Mouse (Mus musculus) spleen, postnatal 10 days (tissue): ENCODE results near the gene Gm20388.

Source experiments
- DNase-seq, 2 experiments: peaks; one replicate each; pipeline ENCODE4 v3.0.0; 2021 to 2022; ENCODE audit warnings: low spot score in 2 of 2

The Gm20388 gene

DNA sequence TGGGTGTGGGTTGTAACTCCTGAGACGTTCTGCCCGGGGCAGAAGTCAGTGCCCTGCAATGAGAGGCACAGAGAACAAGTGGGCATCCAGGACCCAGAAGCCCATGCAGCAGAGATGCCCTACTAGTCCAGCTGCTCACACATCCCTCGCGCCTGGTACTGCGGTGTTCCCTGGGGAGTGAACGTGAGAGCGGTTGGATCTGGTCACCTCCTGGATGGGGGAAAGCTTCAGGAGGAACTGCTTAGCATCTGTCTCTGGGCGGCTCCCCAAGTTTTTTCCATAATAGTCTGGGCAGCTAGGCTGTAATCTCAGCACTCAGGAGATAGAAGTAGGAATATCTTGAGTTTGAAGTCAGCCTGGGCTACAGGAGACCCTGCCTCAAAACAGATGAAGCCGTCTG is 2674.3 kb downstream of the Gm20388 start:
- DNase-seq = no peak

GRCm38 (mm10) chr8:122585411-122585891 is 2674.8 kb downstream of the Gm20388 start:
- DNase-seq = no peak

GRCm38 (mm10) chr8:122586171-122586570 is 2675.5 kb downstream of the Gm20388 start:
- DNase-seq = no peak

DNA sequence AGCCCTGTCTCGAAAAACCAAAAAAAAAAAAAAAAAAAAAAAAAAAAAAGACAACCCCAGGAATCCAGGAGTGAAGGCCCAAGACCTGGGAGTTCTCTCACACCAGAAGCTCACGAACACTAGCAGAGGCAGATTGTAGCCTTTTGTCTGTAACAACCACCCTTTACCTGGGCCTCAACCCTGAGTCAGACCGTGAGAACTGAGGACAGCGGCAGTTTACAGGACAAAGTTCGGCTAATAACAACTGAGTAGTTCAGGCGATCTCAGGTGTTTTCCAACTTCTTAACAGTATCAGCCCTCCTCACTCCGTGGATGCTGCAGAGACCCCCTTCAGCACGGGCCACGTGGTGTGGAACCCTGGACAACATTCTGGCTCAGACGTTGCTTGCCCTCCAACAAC is 2676.1 kb downstream of the Gm20388 start:
- no peak for DNase-seq

- DNase-seq = no peak
Measured at GRCm38 (mm10) chr8:122593240-122593639, 2682.6 kb downstream of the Gm20388 start.

GRCm38 (mm10) chr8:122593783-122594507 is 2683.3 kb downstream of the Gm20388 start:
- no peak for DNase-seq

DNA sequence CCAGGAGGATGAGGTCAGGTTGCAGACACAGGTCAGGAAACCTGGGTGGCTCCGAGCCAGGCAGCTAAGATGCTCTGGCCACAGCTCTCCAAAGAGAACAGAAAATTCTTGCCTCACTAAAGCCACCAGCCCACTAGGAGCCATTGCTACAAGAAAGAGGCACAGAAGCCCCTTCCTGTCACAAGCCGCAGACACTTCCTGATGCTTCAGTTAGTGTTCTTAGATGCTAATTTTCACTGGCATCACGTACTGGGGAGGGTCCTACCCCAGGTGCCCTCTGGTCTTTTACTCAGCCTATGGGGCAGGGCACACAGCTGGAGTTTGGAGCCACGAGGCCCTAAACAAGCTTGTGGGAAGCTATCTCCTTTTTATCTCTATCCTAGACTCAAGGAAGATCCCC is 2685.4 kb downstream of the Gm20388 start:
- no peak for DNase-seq

DNA sequence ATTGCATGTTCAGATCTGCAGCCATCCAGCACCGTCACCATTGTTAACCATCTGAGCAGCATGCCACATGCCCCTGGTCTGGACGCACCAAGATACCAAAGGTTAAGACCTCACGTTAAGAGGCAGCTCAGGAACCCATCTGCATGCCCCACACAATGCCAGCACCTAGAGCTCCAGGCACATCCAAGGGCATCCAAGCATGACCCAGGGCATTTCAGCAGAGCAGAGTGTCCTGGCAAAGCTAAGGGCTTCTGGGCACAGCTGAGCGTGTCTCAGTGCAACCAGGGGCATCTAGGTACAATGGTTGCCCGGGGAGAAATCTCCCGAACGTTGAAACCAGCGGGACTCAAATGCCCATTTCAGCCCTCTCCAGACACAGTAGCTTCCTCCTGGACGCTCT is 2690.0 kb downstream of the Gm20388 start:
- DNase-seq = no peak

GRCm38 (mm10) chr8:122604640-122605039 is 2694.0 kb downstream of the Gm20388 start:
- DNase-seq = no peak

- no peak for DNase-seq
Measured at GRCm38 (mm10) chr8:122605367-122605766, 2694.7 kb downstream of the Gm20388 start.

GRCm38 (mm10) chr8:122606810-122607209 is 2696.2 kb downstream of the Gm20388 start:
- no peak for DNase-seq

DNA sequence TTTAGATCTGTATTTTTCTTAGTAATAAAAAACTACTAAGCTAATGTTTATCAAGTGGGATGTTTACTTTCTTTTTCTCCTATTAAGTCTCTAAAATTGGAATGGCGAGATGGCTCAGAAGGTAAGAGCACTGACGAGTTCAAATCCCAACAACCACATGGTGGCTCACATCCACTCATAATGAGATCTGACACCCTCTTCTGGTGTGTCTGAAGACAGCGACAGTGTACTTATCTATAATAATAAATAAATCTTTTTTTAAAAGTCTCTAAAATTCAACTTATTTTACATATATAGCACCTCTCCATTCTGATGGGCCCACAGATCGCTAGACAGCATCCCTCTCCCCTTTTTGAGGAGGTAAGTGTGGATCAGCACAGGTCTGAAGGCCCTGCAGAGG is 2699.6 kb downstream of the Gm20388 start:
- DNase-seq = no peak

- DNase-seq = no peak
Measured at GRCm38 (mm10) chr8:122610612-122611277, 2700.1 kb downstream of the Gm20388 start.

GRCm38 (mm10) chr8:122611295-122612133 is 2700.9 kb downstream of the Gm20388 start, which contains the start of the genes Galns and Trappc2l:
Gene Galns (minus strand): TSS chr8:122611463.
Gene Trappc2l (plus strand): TSS chr8:122611640.
- DNase-seq = peak; percentile 91 to 97

DNA sequence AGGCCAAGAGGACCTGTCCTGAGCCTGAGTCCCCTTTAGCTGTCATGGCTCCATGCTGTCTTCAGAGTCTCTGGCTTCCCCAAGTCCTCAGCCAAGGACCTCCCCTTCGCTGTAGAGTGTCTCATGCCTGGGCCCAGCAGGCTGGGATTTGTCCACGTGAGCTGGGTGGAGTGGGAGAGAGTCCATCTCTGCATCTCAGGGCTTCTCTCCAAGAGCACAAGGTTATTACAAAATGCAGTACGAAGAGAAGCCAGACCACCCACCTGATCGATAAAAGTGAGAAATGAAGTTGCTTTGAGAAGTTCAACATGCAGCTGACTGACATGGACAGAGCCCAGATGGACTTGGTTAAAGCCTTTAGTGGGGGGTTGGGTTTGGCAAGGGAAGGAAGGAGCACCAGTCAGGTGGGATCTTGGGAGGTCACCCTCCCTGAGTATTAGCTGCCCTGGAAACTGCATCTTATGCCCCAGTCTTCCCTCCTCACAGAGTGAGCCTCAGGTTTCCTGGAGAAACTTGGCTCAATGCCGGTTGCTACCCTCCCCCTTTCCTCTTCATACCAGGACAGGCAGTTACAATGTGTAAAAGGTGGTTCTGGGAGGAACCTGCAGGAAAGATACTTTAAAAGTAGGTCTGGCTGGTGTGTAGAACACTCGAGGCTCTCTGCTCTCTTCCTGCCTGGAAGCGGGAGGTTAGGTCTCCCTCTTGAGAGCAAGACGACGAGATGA is 2705.7 kb downstream of the Gm20388 start:
- no peak for DNase-seq

DNA sequence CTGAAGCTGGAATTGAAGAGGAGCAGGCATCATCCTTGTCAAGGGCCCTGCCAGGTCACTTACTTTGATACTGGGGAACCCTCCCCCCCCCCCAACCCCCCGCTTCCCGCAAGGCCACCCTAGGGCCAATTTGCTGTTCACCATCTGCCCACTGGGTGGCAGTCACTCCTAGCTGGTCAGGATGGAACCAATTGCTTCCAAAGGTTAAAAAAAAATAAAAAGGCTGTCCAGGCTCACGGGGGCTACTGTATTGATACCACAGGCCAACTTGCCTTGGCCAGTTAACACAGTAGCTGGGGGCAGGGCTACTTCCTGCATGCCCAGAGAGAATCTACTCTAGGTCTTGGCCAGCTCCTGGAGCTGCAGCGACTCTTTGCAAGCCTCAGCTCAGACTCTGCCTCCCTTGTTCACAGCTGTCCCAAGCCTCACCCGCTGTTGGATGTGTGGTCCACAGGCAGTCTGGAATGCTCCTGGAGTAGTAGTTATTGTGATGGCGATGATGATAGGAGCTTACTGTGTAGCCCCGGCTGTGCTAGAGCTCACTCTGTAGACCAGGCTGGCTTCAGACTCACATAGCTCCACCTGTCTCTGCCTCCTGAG is 2707.4 kb downstream of the Gm20388 start:
- DNase-seq = peak; percentile 87 to 92

GRCm38 (mm10) chr8:122618660-122619378 is 2708.2 kb downstream of the Gm20388 start:
- DNase-seq = peak in 1 of 2 experiments; percentile 62

- peak in 1 of 2 experiments; percentile 54 for DNase-seq
Measured at GRCm38 (mm10) chr8:122620446-122620845, 2709.8 kb downstream of the Gm20388 start.

GRCm38 (mm10) chr8:122622727-122623126 is 2712.1 kb downstream of the Gm20388 start, which contains the start of gene Pabpn1l:
Gene Pabpn1l (minus strand): TSS chr8:122622739.
- DNase-seq = no peak
